Mouse (Mus musculus) CH12.LX (cell line): ENCODE measurements around the gene Nmnat2. TPM values are rescaled to one million over a fixed set of nuclear protein-coding genes. Genes with fewer than 3 reads are reported as not detected.

Experiments used
- DNase-seq: peaks from one replicate; pipeline ENCODE4 v3.0.0-alpha.2; 2013; ENCODE audit errors: extremely low read depth
- H3K27ac ChIP-seq: 2 replicates; pipeline ENCODE4 v1.5.1; 2012; ENCODE audit warnings: low read depth, mild to moderate bottlenecking, control low read depth, moderate library complexity; ENCODE audit not compliant: insufficient read depth
- H3K27me3 ChIP-seq: replicated peaks from 2 replicates; pipeline ENCODE3; 2012; ENCODE audit warnings: inconsistent platforms
- H3K36me3 ChIP-seq, 2 experiments: replicated peaks in 1 of 2; 2 replicates each; pipeline versions ENCODE3 to v1.6.1; 2012; ENCODE audit warnings: inconsistent platforms in 1 of 2, low read length in 1 of 2, mild to moderate bottlenecking in 1 of 2, mixed read lengths in 1 of 2, moderate library complexity in 1 of 2; ENCODE audit not compliant: control insufficient read depth in 1 of 2, insufficient read depth in 1 of 2
- H3K4me1 ChIP-seq, 2 experiments: 2 replicates each; pipeline ENCODE4 v1.6.1; 2012; ENCODE audit warnings: inconsistent platforms in 1 of 2, moderate library complexity in 1 of 2; ENCODE audit not compliant: insufficient read depth in 2 of 2, control insufficient read depth in 1 of 2
- H3K4me2 ChIP-seq: 2 replicates; pipeline ENCODE4 v1.6.1; 2012; ENCODE audit warnings: low read depth, mild to moderate bottlenecking, control low read depth; ENCODE audit not compliant: poor library complexity, insufficient read depth, severe bottlenecking
- H3K4me3 ChIP-seq, 3 experiments: fragments of 150-350 bp in 1 of 3; sonication (generic) in 1 of 3; replicated peaks in 1 of 3; 2 replicates each; pipeline versions ENCODE3 to v1.5.1; 2011 to 2012; ENCODE audit warnings: low read depth in 2 of 3, low read length in 2 of 3, mild to moderate bottlenecking in 2 of 3, moderate library complexity in 2 of 3, control low read depth in 1 of 3, improper control_type of control experiment in 1 of 3, inconsistent platforms in 1 of 3, mixed read lengths in 1 of 3; ENCODE audit not compliant: poor library complexity in 1 of 3
- H3K79me2 ChIP-seq: replicated peaks from 2 replicates; pipeline ENCODE4 v1.6.1; 2012; ENCODE audit warnings: mild to moderate bottlenecking, moderate library complexity; ENCODE audit not compliant: control insufficient read depth, poor library complexity, insufficient read depth, severe bottlenecking; ENCODE audit errors: extremely low read depth
- H3K9ac ChIP-seq: 2 replicates; pipeline ENCODE4 v1.6.1; 2012; ENCODE audit warnings: low read depth, mild to moderate bottlenecking, control low read depth, moderate library complexity; ENCODE audit not compliant: insufficient read depth
- H3K9me3 ChIP-seq: replicated peaks from 2 replicates; pipeline ENCODE3; 2012; ENCODE audit warnings: low read length, inconsistent platforms, mixed read lengths
- CHD1 ChIP-seq: IDR thresholded peaks from 2 replicates; pipeline ENCODE4 v1.6.1; 2012; ENCODE audit warnings: low read depth, low read length, improper control_type of control experiment, inconsistent platforms
- CHD2 ChIP-seq: IDR thresholded peaks from 2 replicates; pipeline ENCODE4 v1.6.1; 2011; ENCODE audit warnings: low read length, improper control_type of control experiment
- CTCF ChIP-seq, 2 experiments: IDR thresholded peaks in 1 of 2; conservative IDR thresholded peaks in 1 of 2; 2 replicates each; pipeline ENCODE4 v1.5.1; 2011 to 2012; ENCODE audit warnings: low read depth in 2 of 2, low read length in 2 of 2, improper control_type of control experiment in 1 of 2, inconsistent platforms in 1 of 2, mild to moderate bottlenecking in 1 of 2, moderate library complexity in 1 of 2
- EP300 ChIP-seq: IDR thresholded peaks from 2 replicates; pipeline ENCODE4 v1.6.1; 2011; ENCODE audit warnings: low read length, improper control_type of control experiment
- HCFC1 ChIP-seq: IDR thresholded peaks from 2 replicates; pipeline ENCODE4 v1.6.1; 2012; ENCODE audit warnings: low read depth, mild to moderate bottlenecking, inconsistent platforms, low read length, improper control_type of control experiment
- MEF2A ChIP-seq: IDR thresholded peaks from 2 replicates; pipeline ENCODE4 v1.6.1; 2014; ENCODE audit warnings: low read depth, mild to moderate bottlenecking, inconsistent platforms, low read length, improper control_type of control experiment, borderline replicate concordance
- MXI1 ChIP-seq: IDR thresholded peaks from 2 replicates; pipeline ENCODE4 v1.6.1; 2011; ENCODE audit warnings: mild to moderate bottlenecking, low read depth, low read length, improper control_type of control experiment
- PAX5 ChIP-seq: IDR thresholded peaks from 2 replicates; pipeline ENCODE4 v1.6.1; 2012; ENCODE audit warnings: low read length, inconsistent platforms, mixed read lengths
- POLR2A ChIP-seq: IDR thresholded peaks from 2 replicates; pipeline ENCODE4 v1.6.1; 2011; ENCODE audit warnings: low read depth, mild to moderate bottlenecking, improper control_type of control experiment, low read length
- RAD21 ChIP-seq: IDR thresholded peaks from 2 replicates; pipeline ENCODE4 v1.6.1; 2011; ENCODE audit warnings: low read depth, mild to moderate bottlenecking, low read length, improper control_type of control experiment, moderate library complexity
- RCOR1 ChIP-seq: conservative IDR thresholded peaks from 2 replicates; pipeline ENCODE4 v1.6.1; 2012; ENCODE audit warnings: low read depth, mild to moderate bottlenecking, inconsistent platforms, low read length, improper control_type of control experiment
- SIN3A ChIP-seq: IDR thresholded peaks from 2 replicates; pipeline ENCODE4 v1.6.1; 2012; ENCODE audit warnings: low read length, improper control_type of control experiment, inconsistent platforms
- TCF12 ChIP-seq: IDR thresholded peaks from 2 replicates; pipeline ENCODE4 v1.6.1; 2014; ENCODE audit warnings: low read depth, mild to moderate bottlenecking, inconsistent platforms, low read length, improper control_type of control experiment
- ZC3H11A ChIP-seq: IDR thresholded peaks from 2 replicates; pipeline ENCODE4 v1.6.1; 2012; ENCODE audit warnings: low read depth, mild to moderate bottlenecking, inconsistent platforms, low read length, improper control_type of control experiment
- dilution Hi-C: fragments of 300-500 bp; cut with MboI; formaldehyde crosslinking; loops from 2 replicates; pipeline ENCODE4 v1.14.3; 2020; ENCODE audit warnings: low sequenced_read_pairs; ENCODE audit not compliant: extremely low pct_unique_long_range_greater_than_20kb, extremely low pct_ligation_motif_present
- in situ Hi-C: fragments of 300-500 bp; cut with MboI; formaldehyde crosslinking; loops from 3 replicates; pipeline ENCODE4 v1.14.3; 2019; ENCODE audit warnings: low sequenced_read_pairs, low pct_ligation_motif_present, low pct_unique_long_range_greater_than_20kb, mixed read lengths
- polyA plus RNA-seq: library from polyadenylated mRNA; unstranded; fragments of >175 nt; gene quantifications from 2 replicates; pipeline ENCODE4 v1.2.1, GENCODE M21; 2012; ENCODE audit warnings: low read depth; ENCODE audit not compliant: insufficient read length
- total RNA-seq, 2 experiments: library from RNA; depleted of rRNA; stranded (reverse); fragments of 300-350 nt in 1 of 2; fragments of >200 nt in 1 of 2; gene quantifications; 2 replicates each; pipeline ENCODE4 v1.2.3; 2012 to 2014

The Nmnat2 gene
- total and polyA plus RNA-seq, 3 experiments, result 0.04 to 0.09 (median 0.09) TPM

DNA sequence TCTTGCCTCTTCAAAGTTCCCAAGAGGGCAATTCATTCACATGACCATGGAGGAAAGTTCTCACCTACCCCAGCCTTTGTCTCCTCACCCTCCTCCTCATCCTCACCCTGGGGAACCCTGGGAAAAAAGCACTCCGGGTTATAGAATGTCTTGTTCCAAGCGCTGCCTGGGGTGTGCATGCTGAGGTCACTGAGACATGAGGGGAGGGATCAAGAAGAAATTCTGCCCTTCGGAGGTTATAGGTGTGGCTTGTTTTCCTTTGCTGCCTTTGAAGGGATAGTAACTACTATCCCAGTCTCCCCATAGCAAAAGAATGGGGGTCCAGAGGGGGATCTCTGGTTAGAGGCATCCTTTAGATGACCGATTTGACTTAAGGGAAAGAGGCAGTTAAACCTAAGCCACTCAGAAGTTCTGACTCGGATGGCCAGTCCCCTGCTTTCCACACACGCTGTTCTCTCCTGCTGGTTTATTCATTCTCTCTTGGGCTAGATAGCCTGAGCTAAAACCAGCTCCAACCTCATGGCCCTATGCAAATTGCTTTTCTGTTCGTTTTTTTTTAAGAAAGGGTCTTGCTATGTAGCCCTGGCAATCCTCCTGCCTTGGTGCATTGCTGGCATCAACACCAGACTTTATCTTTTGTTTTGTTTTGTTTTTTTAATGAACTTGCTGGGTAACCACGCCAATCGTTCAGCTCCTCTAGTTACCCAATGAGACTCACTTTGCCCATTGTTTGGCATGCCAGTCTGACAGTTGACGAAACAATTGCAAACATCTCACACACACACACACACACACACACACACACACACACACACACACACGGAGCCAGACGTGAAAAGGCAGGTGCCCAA lies 139.7 kb downstream of the Nmnat2 start:
- no peaks in the 10 kb centered on the region for H3K27me3 ChIP-seq

DNA sequence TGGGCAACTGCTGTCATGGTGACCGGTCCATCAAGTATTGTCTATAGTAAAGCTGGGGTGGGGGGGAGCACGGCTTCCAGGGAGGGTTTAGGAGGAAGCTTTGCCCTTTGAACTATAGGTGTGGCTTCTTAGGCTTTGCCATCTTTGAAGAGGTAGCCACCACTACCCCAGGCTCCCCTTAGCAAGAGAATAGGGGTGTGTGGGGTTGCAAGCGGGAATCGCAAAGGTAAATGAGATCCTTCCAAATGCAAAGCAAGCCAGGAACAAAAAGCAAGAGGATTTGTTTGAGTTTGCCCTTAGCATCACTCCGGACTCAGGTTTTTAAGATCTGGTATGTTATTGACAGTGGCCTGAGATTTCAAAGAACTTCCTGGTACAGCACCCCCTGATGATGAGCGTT lies 140.5 kb downstream of the Nmnat2 start:
- Histone ChIP-seq H3K4me1 (peaks cover 5 to 13% of the 10 kb centered on the region in 2 experiments), H3K9me3 (no peaks in the 10 kb centered on the region), H3K4me3 (no peak overlapping the region), H3K27me3 (no peaks in the 10 kb centered on the region), H3K79me2 (no peaks in the 10 kb centered on the region), H3K36me3 (no peaks in the 10 kb centered on the region), H3K27ac (no peak overlapping the region), H3K9ac (no peak overlapping the region), H3K4me2 (no peak overlapping the region)
- no peak for DNase-seq
- no peak for TF ChIP-seq CHD1
- no peak for TF ChIP-seq SIN3A
- no peak for TF ChIP-seq RCOR1
- TF ChIP-seq MXI1, result no peak
- TF ChIP-seq CTCF (conservative IDR thresholded peaks at IDR 0.05 in 1 of 2, IDR thresholded peaks at IDR 0.05 in 1 of 2; ENCODE audit: low read depth in 2 of 2, low read length in 2 of 2), result no peak
- no peak for TF ChIP-seq ZC3H11A
- dilution Hi-C loops, result no loop called here
- in situ Hi-C loops, result no loop called here

More for the DNA sequence above, 139.7 kb downstream of the Nmnat2 start:
- Histone ChIP-seq H3K4me1 (peaks cover 5 to 13% of the 10 kb centered on the region in 2 experiments), H3K4me2 (no peak overlapping the region), H3K79me2 (no peaks in the 10 kb centered on the region), H3K9me3 (no peaks in the 10 kb centered on the region), H3K27ac (no peak overlapping the region), H3K9ac (no peak overlapping the region), H3K4me3 (no peak overlapping the region), H3K36me3 (no peaks in the 10 kb centered on the region)
- in situ Hi-C loops, result no loop called here
- dilution Hi-C loops, result no loop called here
- DNase-seq, result no peak
- TF ChIP-seq MEF2A (no peak), TCF12 (no peak), RAD21 (no peak), POLR2A (no peak), ZC3H11A (no peak), HCFC1 (no peak), EP300 (no peak), CHD2 (no peak), PAX5 (no peak)
